Comparison of ENCODE assay signal across 8 mouse cellular contexts in genomic region chr1:167307674-167308073, GRCm38 (mm10). TPM values are rescaled to one million over a fixed set of nuclear protein-coding genes. Genes with fewer than 3 reads are reported as not detected.
DNase-seq lines count a peak whose midpoint lies in the region; ATAC-seq lines count a peak whose summit lies in the region.

No protein-coding gene starts in this region.

- peak overlapping the region; percentile 95 for H3K9ac ChIP-seq in heart, embryonic 14.5 days (ENCODE audit: low read length)
- H3K9ac ChIP-seq in forebrain, embryonic 14.5 days (ENCODE audit: low read length): peak overlapping the region; percentile 92; the same call in 1 of the 2 replicates

- no peak for ATAC-seq in heart, embryonic 14.5 days (ENCODE audit: insufficient number of reproducible peaks, insufficient read depth, low FRiP score, low read depth)
- no peak for ATAC-seq in forebrain, embryonic 14.5 days
- ATAC-seq in erythroid progenitor cell, adult 5-6 weeks (replicated peaks; ENCODE audit: low FRiP score, poor library complexity, severe bottlenecking): no peak

- 57% methylated on average over 11 of the region's 11 CpGs for WGBS in heart, embryonic 14.5 days
- WGBS in forebrain, embryonic 14.5 days: 70% methylated on average over 11 of the region's 11 CpGs
- 67% methylated on average over 11 of the region's 11 CpGs for WGBS in midbrain, embryonic 10.5 days

- DNase-seq in heart, adult 8-10 months (ENCODE audit: low spot score): no peak
- peak; percentile 42 for DNase-seq in ES-CJ7 (ENCODE audit: low read depth, low spot score)
- DNase-seq in forebrain, embryonic 14.5 days (ENCODE audit: low spot score): no peak
- no peak for DNase-seq in midbrain, embryonic 10.5 days (ENCODE audit: low spot score)
- no peak for DNase-seq in urinary bladder, postnatal 36 days (ENCODE audit: low spot score in 2 of 2)
- DNase-seq in layer of hippocampus, postnatal 25 days (ENCODE audit: extremely low spot score in 1 of 2, low spot score in 1 of 2): no peak

- peak overlapping the region in 1 of 2 experiments; percentile 93; a peak in 1 of 4 replicates for H3K27ac ChIP-seq in heart, embryonic 14.5 days (replicated peaks in 1 of 2; ENCODE audit: control insufficient read depth in 1 of 2, insufficient read depth in 1 of 2, low read depth in 2 of 2, low read length in 2 of 2)
- no peak overlapping the region for H3K27ac ChIP-seq in forebrain, embryonic 14.5 days (ENCODE audit: low read depth, low read length)
- H3K27ac ChIP-seq in midbrain, embryonic 10.5 days (replicated peaks): peak overlapping the region; percentile 98

- H3K4me1 ChIP-seq in heart, embryonic 14.5 days (ENCODE audit: control insufficient read depth in 2 of 2, insufficient read depth in 2 of 2, low read length in 2 of 2): peaks cover 3 to 7% of the 10 kb centered on the region in 2 experiments; a peak in 3 of 4 replicates
- H3K4me1 ChIP-seq in forebrain, embryonic 14.5 days (ENCODE audit: control insufficient read depth, insufficient read depth, low read length): peaks cover 4% of the 10 kb centered on the region
- H3K4me1 ChIP-seq in midbrain, embryonic 10.5 days: peaks cover 30% of the 10 kb centered on the region

- H3K27me3 ChIP-seq in heart, embryonic 14.5 days (ENCODE audit: control insufficient read depth, insufficient read depth, low read length): no peaks in the 10 kb centered on the region
- no peaks in the 10 kb centered on the region for H3K27me3 ChIP-seq in forebrain, embryonic 14.5 days (replicated peaks; ENCODE audit: control insufficient read depth, insufficient read depth, low read length)
- H3K27me3 ChIP-seq in midbrain, embryonic 10.5 days (ENCODE audit: low read depth, poor library complexity, severe bottlenecking): no peaks in the 10 kb centered on the region

- H3K9me3 ChIP-seq in heart, embryonic 14.5 days (ENCODE audit: control insufficient read depth, low read length): no peaks in the 10 kb centered on the region
- H3K9me3 ChIP-seq in forebrain, embryonic 14.5 days (replicated peaks; ENCODE audit: control insufficient read depth, low read length): no peaks in the 10 kb centered on the region
- no peaks in the 10 kb centered on the region for H3K9me3 ChIP-seq in midbrain, embryonic 10.5 days (replicated peaks)

- H3K4me2 ChIP-seq in heart, embryonic 14.5 days (ENCODE audit: low read length): peak overlapping the region; percentile 82
- peak overlapping the region; percentile 83 for H3K4me2 ChIP-seq in forebrain, embryonic 14.5 days (ENCODE audit: low read length)

- peak overlapping the region; percentile 71 to 74 for H3K4me3 ChIP-seq in heart, embryonic 14.5 days (ENCODE audit: control insufficient read depth in 1 of 2, insufficient read depth in 1 of 2, low read depth in 1 of 2, low read length in 2 of 2)
- H3K4me3 ChIP-seq in forebrain, embryonic 14.5 days (ENCODE audit: low read depth, low read length): peak overlapping the region; percentile 55
- H3K4me3 ChIP-seq in midbrain, embryonic 10.5 days: peak overlapping the region; percentile 83

- H3K36me3 ChIP-seq in heart, embryonic 14.5 days (ENCODE audit: control insufficient read depth, insufficient read depth, low read length): peaks cover 24% of the 10 kb centered on the region; the same call in 1 of the 2 replicates
- H3K36me3 ChIP-seq in forebrain, embryonic 14.5 days (ENCODE audit: control insufficient read depth, insufficient read depth, low read length): no peaks in the 10 kb centered on the region
- H3K36me3 ChIP-seq in midbrain, embryonic 10.5 days: peaks cover 18% of the 10 kb centered on the region

RNA-seq across cellular contexts. Expression of gene Tmco1, which starts 0.5 kb away (rescaled TPM):
- polyA plus RNA-seq in heart, embryonic 14.5 days (2014; fragmentation: Nextera tagmentation; extraction: Ambion mirVana): 85.6 and 90.1 TPM in 2 replicates
- total RNA-seq in heart, adult 8-10 months (2022): 10 to 100 TPM; 92.5 to 99.4 (median 98.8) TPM
- polyA plus RNA-seq in forebrain, embryonic 14.5 days (2014; fragmentation: Nextera tagmentation; extraction: Ambion mirVana): 81.7 and 84.0 TPM in 2 replicates
- 85.4 and 87.1 TPM in 2 replicates for polyA plus RNA-seq in midbrain, embryonic 10.5 days (2016; fragmentation: Nextera tagmentation; extraction: Ambion mirVana)
- 70.0 and 132 TPM in 2 replicates for total RNA-seq in erythroid progenitor cell, adult 5-6 weeks (2015; ENCODE audit: low replicate concordance)
- total RNA-seq in erythroid progenitor cell, adult 5-6 weeks (2017; ENCODE audit: low replicate concordance): 78.2 and 81.5 TPM in 2 replicates
- 10 to 100 TPM; 50.9 to 56.8 TPM for total RNA-seq in layer of hippocampus, postnatal 25 days (2021)

RNA-seq across cellular contexts. Expression of gene Uck2, which starts 22.6 kb away (rescaled TPM):
- 39.2 TPM in 2 replicates for polyA plus RNA-seq in heart, embryonic 14.5 days (2014; fragmentation: Nextera tagmentation; extraction: Ambion mirVana)
- 10 to 100 TPM; 38.7 to 50.3 (median 43.4) TPM for total RNA-seq in heart, adult 8-10 months (2022)
- 54.1 and 58.1 TPM in 2 replicates for polyA plus RNA-seq in forebrain, embryonic 14.5 days (2014; fragmentation: Nextera tagmentation; extraction: Ambion mirVana)
- polyA plus RNA-seq in midbrain, embryonic 10.5 days (2016; fragmentation: Nextera tagmentation; extraction: Ambion mirVana): 101 and 109 TPM in 2 replicates
- 17.7 and 24.7 TPM in 2 replicates for total RNA-seq in erythroid progenitor cell, adult 5-6 weeks (2015; ENCODE audit: low replicate concordance)
- 10.4 and 24.8 TPM in 2 replicates for total RNA-seq in erythroid progenitor cell, adult 5-6 weeks (2017; ENCODE audit: low replicate concordance)
- 10 to 100 TPM; 45.5 to 47.3 TPM for total RNA-seq in layer of hippocampus, postnatal 25 days (2021)

RNA-seq across cellular contexts. Expression of gene Aldh9a1, which starts 42.1 kb away (rescaled TPM):
- polyA plus RNA-seq in heart, embryonic 14.5 days (2014; fragmentation: Nextera tagmentation; extraction: Ambion mirVana): 26.5 and 28.1 TPM in 2 replicates
- total RNA-seq in heart, adult 8-10 months (2022): 10 to 100 TPM; 15.1 to 27.6 (median 20.4) TPM
- 20.9 and 21.2 TPM in 2 replicates for polyA plus RNA-seq in forebrain, embryonic 14.5 days (2014; fragmentation: Nextera tagmentation; extraction: Ambion mirVana)
- polyA plus RNA-seq in midbrain, embryonic 10.5 days (2016; fragmentation: Nextera tagmentation; extraction: Ambion mirVana): 42.6 and 46.5 TPM in 2 replicates
- 13.0 and 20.1 TPM in 2 replicates for total RNA-seq in erythroid progenitor cell, adult 5-6 weeks (2015; ENCODE audit: low replicate concordance)
- 9.4 and 11.8 TPM in 2 replicates for total RNA-seq in erythroid progenitor cell, adult 5-6 weeks (2017; ENCODE audit: low replicate concordance)
- total RNA-seq in layer of hippocampus, postnatal 25 days (2021): 10 to 100 TPM; 21.4 to 21.5 TPM
